Mouse (Mus musculus) kidney, postnatal 25 days (tissue): Measurements from ENCODE around the gene Wdr90.
"Not testable (repeated sequence)": the region's sequence is repeated elsewhere in the genome, so short reads cannot be mapped to it uniquely, and the experiment has no call there.

Source experiments
- DNase-seq, 2 experiments: peaks; one replicate each; pipeline ENCODE4 v3.0.0; 2021; ENCODE audit warnings: mixed read lengths in 2 of 2

The Wdr90 gene

DNA sequence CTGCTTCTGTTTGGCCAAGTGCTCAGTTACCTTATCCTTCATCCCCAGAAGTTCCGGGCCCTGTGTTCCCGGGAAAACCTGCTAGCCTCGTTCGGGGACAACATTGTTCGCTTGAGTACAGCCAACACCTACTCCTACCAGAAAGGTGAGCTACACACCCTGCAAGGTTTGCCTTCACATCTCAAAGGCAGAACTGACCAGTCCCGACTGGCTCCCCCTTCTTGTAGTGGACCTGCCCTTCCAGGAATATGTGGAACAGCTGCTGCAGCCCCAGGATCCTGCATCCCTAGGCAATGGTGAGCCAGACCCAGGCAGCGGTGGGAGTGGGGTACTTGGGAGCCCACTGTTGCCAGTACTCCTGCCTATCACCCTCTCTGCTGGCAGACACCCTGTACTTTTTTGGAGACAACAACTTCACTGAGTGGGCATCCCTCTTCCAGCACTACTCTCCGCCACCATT, 31.7 kb downstream of the Wdr90 start:
- DNase-seq, result peak in 1 of 2 experiments; percentile 52

DNA sequence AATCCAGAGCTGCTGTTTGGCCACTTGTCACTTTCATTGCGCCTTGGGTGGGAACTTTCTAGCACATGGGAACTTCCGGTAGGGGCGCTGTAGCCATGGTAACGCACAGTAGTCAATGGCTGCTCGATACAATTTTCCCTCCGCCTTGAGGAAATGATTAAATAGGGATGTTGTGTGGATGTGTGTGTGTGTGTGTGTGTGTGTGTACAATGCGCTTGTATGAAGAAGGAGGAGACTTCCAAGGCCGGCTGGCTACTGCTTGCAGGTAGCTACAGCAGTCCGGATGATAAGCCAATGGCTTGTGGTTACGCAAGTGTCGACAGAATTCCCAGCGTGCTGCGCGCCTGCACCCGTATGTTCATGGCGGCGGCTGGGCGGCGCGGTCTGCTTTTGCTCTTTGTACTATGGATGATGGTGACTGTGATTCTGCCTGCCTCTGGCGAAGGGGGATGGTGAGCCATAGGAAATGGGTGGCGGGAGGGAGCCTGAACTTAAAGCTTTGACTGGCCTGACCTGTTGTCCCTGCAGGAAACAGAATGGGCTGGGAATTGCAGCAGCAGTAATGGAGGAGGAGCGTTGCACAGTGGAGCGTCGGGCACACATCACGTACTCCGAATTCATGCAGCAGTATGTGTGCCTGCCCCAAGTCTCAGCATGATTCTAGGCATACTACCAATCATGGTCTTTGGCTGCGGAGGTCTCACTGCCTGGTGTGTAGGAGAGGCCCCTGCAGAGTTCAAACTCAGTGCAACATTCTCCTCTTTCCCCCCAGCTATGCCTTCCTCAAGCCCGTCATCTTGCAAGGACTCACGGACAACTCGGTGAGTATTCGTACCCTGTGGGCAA, 32.4 kb downstream of the Wdr90 start, which contains the start of gene Jmjd8:
Gene Jmjd8 (plus strand): TSS at position 156 of the 846 bp plus-strand sequence.
- DNase-seq, result peak; percentile 87 to 92

- peak in 1 of 2 experiments; percentile 53 for DNase-seq
Measured at GRCm38 (mm10) chr17:25828223-25828594, 33.1 kb downstream of the Wdr90 start.

- DNase-seq, result peak in 1 of 2 experiments; percentile 43
Measured at GRCm38 (mm10) chr17:25827546-25828222, 33.6 kb downstream of the Wdr90 start.

DNA sequence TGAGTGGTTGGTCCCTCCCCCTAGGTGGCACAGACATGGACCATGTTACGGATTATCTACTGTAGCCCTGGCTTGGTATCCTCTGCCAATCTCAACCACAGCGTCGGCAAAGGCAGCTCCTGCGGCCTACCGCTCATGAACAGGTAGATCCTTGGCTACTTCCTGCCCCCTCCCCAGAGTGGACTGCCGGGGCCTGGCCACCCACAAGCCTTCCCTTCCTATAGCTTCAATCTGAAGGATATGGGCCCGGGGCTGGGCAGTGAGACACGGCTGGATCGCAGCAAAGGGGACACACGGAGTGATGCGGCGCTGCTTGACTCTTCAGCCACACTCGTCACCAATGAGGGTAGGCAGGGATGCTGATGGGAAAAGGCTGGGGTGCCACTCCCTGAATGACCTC, 34.3 kb downstream of the Wdr90 start:
- peak in 1 of 2 experiments; percentile 40 for DNase-seq

GRCm38 (mm10) chr17:25825984-25826570, 35.2 kb downstream of the Wdr90 start:
- DNase-seq, result peak in 1 of 2 experiments; percentile 44

DNA sequence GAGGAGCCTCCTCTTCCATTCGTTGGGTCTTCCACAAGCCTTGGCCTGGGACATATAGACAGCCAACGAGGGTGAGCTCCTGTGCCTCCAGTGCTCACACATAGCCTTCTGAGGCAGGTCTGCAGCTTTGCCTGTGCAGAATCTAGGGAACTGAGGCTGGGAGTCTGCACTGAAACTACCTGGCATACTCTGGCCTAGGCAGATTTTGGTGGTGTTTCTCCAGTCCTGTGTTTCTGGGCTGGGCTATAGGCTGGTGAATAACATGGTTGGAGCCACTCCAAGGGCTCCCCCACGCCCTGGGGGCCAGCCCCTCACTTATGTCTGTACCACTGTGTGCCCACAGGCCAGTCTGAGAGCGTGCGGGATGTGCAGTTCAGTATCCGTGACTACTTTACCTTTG, 36.0 kb downstream of the Wdr90 start:
- no peak for DNase-seq

DNA sequence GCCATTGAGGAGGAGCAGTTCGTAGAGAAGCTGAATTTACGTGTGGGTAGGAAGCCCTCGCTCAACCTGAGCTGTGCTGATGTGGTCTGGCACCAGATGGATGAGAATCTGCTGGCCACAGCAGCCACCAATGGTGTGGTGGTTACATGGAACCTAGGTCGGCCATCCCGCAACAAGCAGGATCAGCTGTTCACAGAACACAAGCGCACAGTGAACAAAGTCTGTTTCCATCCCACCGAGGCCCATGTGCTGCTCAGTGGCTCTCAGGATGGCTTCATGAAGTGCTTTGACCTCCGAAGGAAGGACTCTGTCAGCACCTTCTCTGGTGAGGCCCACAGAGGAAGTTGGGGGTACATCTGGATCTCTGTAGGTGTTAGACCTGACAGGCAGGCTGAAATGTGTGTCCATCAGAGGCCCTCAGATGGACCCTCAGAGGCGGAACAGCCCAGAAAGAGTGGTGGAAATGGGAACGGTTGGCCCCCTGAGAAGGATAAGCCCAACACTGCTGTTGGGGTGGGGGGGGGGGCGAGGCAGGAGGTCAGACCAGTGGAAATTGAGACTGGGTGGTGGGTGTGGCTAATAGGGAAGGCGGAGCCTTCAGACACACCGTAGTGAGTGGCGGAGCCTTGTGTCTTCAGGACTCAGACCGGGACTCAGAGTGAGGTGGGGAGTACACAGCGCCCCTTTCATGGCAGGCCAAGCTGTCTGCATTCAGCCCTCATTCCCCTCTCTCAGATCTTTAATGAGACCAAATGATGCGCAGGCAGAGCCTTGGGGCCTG, 36.7 kb downstream of the Wdr90 start:
- DNase-seq, result peak in 1 of 2 experiments; percentile 37

DNA sequence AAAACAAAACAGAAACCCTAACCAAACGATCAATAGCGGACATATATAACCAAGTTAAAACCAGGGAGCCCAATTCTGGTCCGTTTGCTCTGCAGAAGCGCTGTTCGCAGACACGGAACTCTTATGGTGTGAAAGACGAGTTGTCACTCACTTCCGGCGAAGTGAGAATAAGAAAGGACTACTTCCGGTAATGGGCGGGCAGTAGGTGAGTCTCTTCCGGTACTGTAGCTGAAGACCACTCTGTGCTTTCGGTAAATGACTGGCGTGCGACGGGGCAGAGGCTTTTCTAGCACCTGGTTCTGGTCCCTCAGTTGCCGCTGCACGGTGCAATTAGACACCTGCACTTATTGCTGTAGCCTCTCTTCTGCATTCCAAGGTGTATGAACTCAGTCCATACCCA, 37.8 kb downstream of the Wdr90 start, which contains the start of gene Wdr24:
Gene Wdr24 (plus strand): TSS at position 176 of the 400 bp plus-strand sequence.
- peak; percentile 77 to 83 for DNase-seq

DNA sequence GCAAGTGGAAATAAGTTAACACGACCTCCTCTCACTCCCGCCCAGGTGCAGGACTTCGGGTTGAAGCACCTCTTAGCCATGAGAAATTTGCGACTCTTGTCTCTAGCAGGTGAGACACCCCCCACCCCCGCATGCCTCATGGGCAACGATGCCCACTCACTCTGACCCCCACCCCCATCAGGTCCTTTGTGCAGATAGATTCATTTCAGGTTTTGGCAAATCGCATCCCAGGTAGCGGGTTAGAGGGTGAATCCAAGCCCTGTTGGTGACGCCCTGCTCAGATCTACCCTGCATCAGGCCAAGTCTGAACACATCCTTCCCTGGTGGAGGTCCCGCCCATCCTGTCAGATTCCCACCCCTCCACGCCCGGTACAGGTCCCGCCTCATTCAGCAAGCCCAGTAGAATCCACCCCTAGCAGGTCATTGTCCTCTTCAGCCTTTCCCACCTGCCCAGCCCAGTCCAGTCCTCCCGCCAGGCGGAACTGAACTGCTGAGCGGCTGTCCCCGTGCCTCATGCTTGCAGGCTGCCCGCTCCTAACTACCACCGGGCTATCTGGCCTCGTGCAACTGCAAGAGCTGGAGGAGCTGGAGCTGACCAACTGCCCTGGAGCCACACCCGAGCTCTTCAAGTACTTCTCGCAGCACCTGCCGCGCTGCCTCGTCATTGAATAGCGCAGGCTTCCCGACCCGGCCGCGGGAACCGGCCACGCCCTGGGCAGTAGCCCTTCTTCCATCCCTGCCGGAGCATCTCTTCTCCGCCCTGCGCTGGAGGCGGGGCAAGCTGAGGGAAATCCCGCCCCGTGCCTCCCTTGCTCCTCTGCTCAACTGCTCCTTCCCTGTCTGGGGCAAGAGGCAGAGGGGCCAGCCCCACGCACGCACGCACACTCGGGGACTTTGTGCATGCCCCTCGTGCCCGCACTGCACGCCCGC, 42.2 kb downstream of the Wdr90 start:
- DNase-seq, result peak in 1 of 2 experiments; percentile 51

DNA sequence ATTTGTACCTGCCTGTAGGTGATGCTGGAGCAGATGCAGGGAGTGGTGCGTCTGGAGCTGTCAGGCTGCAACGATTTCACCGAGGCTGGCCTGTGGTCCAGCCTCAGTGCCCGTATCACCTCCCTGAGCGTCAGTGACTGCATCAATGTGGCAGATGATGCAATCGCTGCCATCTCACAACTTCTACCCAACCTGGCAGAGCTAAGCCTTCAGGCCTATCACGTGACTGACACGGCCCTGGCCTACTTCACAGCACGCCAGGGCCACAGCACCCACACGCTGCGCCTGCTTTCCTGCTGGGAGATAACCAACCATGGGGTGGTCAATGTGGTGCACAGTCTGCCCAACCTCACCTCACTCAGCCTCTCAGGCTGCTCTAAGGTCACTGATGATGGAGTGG, 43.6 kb downstream of the Wdr90 start:
- peak in 1 of 2 experiments; percentile 26 for DNase-seq

GRCm38 (mm10) chr17:25813471-25813870, 47.8 kb downstream of the Wdr90 start:
- DNase-seq, result peak; percentile 87 to 89

GRCm38 (mm10) chr17:25810890-25811289, 50.4 kb downstream of the Wdr90 start:
- DNase-seq, result no peak

DNA sequence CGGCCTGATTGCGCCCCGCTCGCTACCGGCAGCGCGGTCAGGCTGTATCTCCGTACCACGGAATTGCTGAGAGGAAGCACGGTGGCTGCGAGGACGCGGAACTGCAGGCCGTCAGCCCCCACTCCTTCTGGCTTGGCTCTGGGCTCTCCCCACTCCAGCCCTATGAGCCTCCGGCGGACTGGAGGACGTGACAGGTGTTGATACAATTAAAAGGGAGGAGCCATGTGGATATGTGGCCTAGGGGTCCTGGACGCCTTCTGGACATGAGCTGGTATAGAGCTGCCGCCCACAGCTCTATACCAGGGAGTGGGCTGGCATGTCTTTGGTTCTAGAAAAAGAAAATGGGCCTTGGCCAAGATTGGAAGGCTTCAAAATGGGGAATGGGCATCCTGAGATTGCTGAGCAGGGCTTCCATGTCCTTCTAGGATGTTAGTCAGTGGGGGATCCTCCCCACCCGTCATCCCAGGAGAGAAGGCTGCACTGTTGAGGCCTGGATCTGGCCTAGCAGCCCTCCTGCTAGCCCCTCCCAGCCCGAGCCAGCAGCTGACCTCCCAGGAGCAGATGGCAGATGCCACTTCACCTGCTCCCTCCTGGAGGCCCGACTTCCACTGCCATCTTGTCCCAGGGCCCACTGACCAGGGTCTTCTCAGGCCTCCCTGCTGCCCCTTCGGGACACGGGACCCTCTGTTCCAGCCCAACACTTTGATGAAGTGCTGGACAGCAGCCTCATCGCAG, 51.5 kb downstream of the Wdr90 start:
- DNase-seq, result no peak

GRCm38 (mm10) chr17:25808789-25809605, 52.3 kb downstream of the Wdr90 start, which contains the start of gene Fbxl16:
Gene Fbxl16, plus strand, starts transcription at chr17:25809085.
- peak; percentile 61 to 88 for DNase-seq

GRCm38 (mm10) chr17:25808028-25808427, 53.3 kb downstream of the Wdr90 start:
- DNase-seq, result no peak

- not testable (repeated sequence) for DNase-seq
Measured at GRCm38 (mm10) chr17:25807452-25807851, 53.8 kb downstream of the Wdr90 start.

- no peak for DNase-seq
Measured at GRCm38 (mm10) chr17:25806507-25806906, 54.8 kb downstream of the Wdr90 start.

GRCm38 (mm10) chr17:25802825-25803517, 58.3 kb downstream of the Wdr90 start:
- no peak for DNase-seq
